Mouse (Mus musculus) MEL-GATA-1-ER (cell line): ENCODE measurements around the gene Mylk.

Source experiments
- DNase-seq: peaks from one replicate; pipeline ENCODE4 v3.0.0-alpha.2; 2012; ENCODE audit warnings: low read depth; ENCODE audit errors: extremely low read depth

Mylk gene

DNA sequence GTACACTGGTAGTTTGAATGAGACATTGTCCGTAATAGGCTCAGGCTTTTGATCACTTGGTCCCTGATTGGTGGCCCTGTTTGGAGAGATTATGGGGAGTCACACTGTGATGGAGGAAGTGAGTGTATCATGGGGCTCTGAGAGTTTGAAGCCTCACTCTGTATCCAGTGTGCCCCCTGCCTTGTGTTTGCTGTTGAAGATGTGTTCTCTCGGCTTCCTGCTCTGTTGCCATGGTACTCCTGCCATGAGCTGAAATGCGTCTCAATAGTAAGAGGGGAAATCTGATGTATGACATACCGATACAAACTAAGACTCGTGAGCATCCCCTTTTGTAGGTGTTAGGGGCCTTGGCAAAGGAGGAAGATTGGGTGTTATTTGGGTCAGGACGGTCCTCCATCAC lies 99.8 kb downstream of the Mylk start:
- no peak for DNase-seq

DNA sequence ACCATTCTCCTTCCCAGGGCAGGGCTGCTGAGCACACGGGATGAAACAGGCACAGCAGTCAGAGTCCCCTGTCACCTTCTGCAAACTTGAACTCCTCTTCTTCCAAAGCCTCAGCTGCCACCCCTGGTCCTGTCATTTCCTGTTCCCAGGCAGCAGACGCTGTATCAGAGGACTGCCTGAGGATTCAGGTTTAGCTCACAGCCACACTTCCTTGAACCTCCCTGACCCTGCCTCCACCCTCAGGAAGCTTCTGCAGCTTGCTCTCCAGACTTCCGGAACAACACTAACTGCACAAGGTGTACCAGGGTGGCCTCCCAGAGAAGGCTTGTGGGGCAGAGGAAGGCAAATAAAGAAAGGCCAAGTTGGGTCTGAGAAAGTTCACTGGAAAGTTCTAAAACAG lies 102.6 kb downstream of the Mylk start:
- no peak for DNase-seq

DNA sequence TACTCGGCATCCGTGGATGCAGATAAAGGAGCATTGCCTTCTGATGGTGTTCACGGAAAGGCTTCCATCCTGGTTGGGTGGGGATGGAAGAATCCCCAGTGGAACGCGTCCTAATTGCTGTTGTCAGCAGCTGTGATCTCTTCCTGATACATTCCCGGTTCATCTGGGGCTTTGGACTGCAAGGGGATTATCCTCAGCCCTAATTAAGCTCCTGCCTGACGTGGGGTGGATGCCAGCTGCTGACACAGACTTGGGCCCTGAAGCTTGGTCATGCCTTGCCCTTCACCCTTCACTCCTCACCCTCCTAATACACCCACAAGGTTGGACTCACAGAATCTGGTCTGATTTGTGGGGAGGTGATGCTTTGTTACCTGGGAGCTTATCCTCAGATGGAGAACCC lies 109.1 kb downstream of the Mylk start:
- DNase-seq, result no peak

DNA sequence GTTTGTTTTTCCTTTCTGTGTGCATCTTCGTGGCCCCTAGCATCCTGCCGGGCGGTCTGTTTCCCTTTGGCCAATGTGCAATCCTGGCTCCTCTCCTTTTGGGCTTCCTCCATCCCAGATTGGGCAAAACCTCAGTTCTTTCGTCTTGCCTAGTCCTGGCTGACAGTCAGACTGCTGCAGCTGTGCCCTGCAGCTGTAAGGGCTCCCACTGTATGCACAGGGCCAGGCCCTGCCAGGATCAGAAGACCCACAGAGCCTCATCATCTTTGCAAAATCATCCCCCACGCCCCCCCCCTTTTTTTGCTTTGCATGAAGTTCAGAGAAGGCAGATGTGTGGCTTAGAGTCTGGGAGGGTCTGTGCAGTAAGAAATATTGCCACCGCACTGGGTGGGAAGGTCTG lies 110.1 kb downstream of the Mylk start:
- DNase-seq, result no peak

DNA sequence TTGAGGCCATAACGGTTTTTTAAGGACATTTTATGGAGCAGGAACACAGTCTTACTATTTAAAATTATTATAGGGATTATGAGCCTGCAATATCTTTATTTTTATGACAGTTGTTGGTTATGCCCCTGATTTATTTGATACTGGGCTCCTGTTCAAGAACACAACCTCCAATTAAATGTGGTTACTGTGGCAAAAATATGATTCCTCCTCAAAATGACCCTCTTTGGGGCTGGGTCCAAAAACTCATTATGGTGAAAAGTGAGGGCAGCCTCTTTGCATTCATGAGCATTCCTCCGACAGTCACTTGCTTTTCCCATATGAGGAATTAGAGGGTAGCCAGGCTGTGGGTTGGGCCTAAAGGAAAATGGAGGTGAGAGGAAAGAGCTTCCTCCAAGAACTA lies 110.7 kb downstream of the Mylk start:
- no peak for DNase-seq

DNA sequence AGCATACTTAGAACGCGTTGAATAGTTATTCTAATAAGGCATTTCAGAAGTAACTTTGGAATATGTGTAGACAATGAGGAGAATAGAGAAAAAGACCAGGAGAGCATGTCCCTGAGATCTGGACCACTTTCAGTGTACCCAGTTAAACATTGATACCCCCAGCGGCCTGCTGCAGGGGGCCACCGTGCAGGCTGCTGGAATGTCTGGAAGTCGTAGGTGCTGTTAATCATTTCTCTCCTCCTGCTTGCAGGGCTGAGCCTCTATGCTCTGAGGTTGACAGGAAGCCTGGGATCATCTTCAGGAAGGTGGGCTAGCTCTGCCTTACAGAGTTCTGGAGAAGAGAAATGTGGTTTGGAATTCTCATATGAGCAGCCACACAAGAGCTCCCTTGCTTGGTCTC lies 112.6 kb downstream of the Mylk start:
- no peak for DNase-seq

DNA sequence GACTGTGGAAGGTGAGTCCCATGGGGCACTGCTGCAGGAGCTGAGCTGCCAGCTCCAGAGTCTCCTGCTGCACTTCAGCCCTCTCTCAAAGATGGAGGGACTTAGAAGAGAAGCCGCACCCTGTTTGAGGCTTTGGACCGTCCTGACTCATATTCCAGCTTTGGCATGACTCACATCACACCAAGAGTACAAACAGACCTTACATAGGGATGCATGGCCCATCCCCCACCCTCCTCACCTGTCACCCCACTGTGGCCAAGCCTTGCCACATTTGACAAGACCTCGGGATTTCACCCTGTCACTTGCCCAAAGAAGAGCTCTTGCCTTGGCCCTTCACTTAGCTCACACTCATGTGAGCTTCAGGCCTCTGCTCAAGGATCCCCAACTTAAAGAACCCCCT lies 115.8 kb downstream of the Mylk start:
- DNase-seq, result no peak

DNA sequence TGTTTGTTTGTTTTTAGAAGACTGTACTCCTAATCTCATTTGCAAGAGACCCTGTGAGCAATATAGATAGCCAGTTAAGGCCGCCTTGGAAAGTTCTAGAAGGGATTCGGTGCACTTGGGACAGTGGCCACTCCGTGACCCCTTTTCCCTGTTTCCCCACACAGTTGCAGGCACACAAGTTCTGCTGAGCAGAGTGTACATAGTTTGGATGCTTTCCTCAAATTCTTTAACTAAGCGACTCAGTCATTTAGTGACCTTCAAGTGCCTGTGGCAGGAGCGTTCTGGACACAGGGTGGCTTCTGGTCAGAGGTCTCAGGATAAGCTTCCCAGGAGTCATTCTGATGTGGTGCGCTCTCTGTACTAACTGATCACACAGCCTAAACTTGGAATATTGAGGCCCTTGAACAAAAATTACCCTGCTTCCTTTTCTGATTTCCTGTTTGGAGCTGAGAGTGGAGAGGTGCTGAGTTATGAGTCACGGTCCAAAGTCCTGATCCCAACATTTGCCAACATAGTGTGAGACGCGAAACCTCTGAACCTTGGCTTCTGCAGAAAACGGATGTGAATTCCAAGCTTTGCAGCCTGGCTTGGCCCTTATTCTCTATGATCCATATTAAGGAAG lies 116.8 kb downstream of the Mylk start:
- no peak for DNase-seq

DNA sequence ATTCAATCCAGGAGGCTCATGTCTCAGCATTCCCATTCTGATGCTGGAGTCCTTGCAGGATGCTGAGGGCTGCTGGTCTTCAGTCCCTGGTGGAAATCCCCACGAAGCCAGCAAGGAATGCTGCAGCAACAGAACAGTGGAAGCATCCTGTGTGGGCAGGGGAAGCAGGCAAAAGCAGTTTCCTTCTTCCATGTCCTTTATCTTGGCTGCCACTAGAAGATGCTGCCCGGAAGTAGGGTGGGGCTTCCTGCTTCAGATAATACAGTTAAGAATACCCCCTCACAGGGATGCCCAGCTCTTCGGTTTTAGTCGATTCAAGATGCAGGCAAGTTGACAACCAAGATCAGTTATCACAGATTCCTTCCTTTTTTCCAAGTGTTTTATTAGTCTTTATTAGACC lies 120.4 kb downstream of the Mylk start:
- DNase-seq, result no peak

DNA sequence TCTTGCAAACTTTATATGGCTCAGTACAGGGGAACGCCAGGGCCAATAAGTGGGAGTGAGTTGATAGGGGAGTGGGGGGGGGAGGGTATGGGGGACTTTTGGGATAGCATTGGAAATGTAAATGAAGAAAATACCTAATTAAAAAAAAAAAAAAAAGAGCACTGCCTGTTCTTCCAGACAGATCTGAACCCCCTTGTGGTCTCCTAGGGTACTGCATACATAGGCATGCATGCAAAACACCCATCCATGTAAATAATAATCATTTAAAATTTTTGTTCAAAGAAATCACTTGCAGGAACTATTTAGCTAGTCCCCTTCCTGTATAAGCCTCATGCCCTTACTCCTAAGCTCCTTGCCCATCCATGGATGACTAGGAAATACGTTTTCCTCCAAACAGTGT lies 122.2 kb downstream of the Mylk start:
- DNase-seq, result no peak

DNA sequence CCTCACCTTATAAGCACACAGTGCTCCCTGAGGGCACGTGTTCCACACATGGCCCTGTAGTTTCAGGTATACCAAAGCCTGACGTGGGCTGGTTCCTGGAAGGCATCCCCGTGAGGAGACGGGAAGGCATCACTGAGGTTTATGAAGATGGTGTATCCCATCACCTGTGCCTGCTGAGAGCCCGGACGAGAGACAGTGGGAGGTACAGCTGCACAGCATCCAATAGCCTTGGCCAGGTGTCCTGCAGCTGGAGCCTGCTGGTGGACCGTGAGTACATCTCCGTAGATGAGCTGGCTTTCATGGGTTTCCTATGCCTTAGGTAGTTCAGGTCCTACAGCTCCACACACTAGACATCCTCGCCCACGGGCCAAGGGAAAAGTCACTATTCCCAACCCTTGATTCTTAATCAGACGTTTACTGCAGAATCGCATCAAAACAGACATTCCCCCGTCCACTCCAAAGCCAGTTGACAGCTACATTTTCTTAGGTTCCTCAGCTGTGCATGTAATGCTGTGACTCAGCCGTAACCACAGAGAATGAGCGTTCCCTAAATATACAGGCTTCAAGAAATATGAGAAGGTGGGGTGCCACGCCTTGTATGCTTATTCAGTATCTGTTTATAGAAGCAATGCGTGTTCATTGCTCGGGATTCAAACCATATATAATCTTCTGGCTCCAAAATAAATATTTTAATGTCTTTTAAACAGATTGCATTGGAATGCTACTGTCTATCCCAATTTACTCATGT lies 135.2 kb downstream of the Mylk start:
- no peak for DNase-seq

DNA sequence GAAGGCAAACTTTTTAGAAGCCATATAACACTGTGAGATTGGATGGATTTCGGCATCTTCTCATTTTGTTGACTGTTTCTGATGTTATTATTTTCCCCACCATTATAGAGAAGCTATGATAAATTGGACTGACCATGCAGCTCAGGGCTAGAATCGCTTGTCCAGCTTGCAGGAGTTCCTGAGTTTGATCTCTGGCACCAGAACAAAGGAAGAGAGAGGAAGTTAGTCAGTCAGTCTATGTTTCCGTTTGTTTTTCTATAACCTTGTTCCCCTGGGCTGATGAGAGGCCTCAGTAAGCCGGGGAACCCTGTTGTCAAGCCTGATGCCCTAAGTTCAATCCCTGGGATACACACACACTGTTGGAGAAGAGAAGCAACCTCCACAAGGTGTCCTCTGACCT lies 135.8 kb downstream of the Mylk start:
- no peak for DNase-seq

GRCm38 (mm10) chr16:34887037-34887436 lies 142.0 kb downstream of the Mylk start:
- DNase-seq, result no peak

GRCm38 (mm10) chr16:34894016-34894415 lies 149.0 kb downstream of the Mylk start:
- DNase-seq, result no peak

GRCm38 (mm10) chr16:34895916-34896315 lies 150.9 kb downstream of the Mylk start:
- no peak for DNase-seq

- DNase-seq, result no peak
Measured at GRCm38 (mm10) chr16:34896996-34897395, 152.0 kb downstream of the Mylk start.

DNA sequence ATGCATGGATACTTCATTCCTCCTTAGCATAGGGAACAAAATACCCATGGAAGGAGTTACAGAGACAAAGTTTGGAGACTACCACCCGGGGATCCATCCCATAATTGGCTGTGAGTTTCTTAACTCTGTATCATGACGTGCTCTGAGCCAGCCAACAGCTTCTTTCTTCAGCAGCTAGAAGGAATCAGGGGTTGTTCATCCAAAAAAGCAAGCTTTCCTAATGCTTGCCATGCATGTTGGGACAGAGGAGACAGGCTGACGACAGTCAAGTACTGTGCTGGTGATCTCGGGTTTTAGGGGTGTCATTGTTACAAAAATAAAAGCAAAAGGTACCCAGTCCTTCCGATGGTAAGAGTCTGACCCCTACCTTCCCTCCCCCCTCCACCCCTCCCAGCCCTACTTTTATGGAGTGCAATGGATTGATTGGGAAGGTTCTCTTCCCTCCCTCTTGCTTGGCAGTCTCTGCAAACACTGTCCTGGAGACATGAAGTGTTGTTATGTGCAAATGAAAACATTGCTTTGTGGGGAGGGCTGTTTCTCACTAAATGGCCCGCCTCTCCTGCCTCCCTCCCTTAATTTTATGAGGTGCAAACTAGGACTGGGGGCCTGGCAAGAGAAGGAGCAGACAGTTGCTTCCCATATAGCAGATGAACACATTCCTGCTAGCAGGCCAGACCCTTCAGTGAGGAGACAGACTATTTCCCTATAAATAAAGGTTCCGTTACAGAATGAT lies 153.2 kb downstream of the Mylk start:
- no peak for DNase-seq

GRCm38 (mm10) chr16:34899071-34899808 lies 154.2 kb downstream of the Mylk start:
- DNase-seq, result no peak

DNA sequence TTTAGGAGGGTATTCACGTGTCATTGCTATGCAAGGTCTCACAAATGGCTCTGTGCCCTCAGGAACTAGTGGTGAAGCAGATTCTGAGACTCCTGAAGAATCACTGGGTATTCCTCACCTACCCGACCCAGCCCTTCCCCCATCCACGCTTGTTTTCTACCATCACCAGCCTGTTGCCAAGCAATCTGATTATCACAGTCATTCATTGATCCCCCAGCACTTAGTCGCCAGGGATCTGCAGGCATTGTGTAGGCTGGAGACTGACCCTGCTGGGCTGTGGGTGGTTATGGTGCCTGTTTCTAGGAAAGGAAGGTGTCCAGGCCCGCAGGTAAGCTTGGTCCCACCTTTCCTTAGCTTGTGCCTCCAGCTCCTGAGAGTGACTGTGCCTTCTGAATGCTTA lies 155.0 kb downstream of the Mylk start:
- DNase-seq, result no peak

DNA sequence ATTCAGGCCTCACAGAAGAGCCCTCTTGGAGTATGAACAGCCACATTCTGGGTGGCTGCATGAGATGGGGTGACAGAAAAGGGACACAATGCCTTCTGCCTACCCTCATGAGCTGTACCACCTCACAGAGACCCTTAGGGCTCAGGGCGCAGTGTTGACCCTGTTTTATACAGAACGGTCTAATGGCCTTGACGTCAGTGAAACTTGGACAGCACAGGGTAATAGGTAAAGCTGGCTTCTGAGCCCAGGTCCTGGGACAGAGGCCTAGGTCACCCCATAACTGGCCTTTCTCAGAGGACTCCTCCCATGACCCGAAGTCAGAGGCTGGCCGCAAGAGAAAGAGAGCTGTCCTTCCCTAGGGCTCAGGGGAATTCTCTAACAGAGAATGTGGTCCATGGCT lies 155.5 kb downstream of the Mylk start:
- no peak for DNase-seq

GRCm38 (mm10) chr16:34901031-34901430 lies 156.0 kb downstream of the Mylk start:
- no peak for DNase-seq
